Mouse (Mus musculus): Measurements from ENCODE around the gene Ybx3. TPM values are rescaled to one million over a fixed set of nuclear protein-coding genes. Genes with fewer than 3 reads are reported as not detected.

Gene Ybx3
- total RNA-seq (2017): 642 and 683 TPM in 2 replicates

DNA sequence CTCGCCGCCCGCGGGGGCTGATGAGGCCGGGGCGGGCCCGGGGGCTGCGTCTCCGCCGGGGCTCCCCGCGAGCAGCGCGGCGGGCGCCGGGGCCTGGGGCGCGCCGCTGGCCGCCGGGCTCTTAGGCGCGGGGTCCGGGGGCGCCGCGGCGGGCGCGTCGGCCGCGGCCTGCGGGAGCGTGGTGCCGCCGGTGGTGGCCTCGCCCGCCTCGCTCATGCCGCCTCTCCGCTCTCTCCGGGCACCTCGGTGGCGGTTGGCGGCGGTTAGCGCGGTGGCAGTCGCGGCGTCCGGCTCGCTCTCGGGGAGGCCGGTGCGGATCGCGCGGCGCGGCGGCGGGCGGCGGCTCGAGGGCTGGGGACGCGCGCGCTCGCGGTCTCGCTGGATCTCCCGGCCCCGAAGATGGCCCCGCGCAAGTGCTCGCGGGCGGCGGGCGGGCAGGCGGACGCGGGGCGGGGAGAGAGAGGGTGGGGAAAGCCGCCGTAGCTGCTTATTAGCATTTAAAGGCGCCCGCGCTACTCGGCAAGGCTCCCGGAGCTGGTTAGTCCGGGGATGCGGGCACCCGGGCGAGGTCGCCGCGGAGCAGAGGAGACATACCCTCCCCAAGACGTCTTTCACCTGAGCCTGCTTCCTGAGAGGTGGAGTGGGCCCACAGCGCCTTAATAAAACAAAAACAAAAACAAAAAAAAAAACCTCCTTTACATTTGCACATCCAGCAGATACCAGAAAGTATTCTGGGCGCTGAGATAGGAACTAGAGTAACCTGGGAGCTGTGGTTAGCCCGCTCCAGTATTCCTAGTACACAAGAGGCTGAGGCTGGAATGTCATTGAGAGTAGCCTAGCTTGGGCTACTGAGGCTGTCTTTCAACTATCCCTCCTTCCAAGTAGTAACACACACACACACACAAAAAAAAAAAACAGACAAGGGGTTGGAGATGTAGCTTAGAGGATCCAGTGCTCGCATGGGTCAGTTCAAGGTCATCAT is at the start of gene Ybx3:
TSS of gene Ybx3 (minus strand) at position 437 of the 982 bp plus-strand sequence.
- ATAC-seq (replicated peaks; ENCODE audit: low read depth, poor library complexity, severe bottlenecking): peak; percentile 48

GRCm38 (mm10) chr6:131436626-131437025 is 48.4 kb upstream of the Ybx3 start:
- no peak for ATAC-seq (replicated peaks; ENCODE audit: low read depth, poor library complexity, severe bottlenecking)

- peak; percentile 18; the same call in 1 of the 2 replicates for ATAC-seq (replicated peaks; ENCODE audit: low read depth, poor library complexity, severe bottlenecking)
Measured at GRCm38 (mm10) chr6:131434088-131434487, 45.8 kb upstream of the Ybx3 start.

GRCm38 (mm10) chr6:131433153-131434048 is 45.1 kb upstream of the Ybx3 start:
- peak; percentile 90 for ATAC-seq (replicated peaks; ENCODE audit: low read depth, poor library complexity, severe bottlenecking)

DNA sequence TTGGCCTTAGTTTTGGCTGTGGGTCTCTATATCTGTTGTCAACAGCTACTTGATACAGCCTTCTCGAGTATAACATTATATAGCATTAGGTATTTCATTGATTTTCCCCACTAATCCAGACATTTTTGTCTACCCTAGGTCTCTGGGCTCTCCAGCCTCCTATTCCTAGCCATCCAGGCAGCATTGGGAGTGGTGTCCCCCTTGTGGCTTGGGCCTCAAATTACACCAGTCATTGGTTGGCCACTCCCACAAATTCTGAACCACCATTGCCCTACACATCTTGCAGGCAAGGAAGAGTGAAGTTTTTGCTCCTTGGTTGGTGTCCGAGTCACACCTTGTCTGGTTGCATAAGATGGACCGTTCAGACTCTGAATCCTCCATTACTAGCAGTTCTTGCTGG is 33.3 kb upstream of the Ybx3 start:
- peak; percentile 83 for ATAC-seq (replicated peaks; ENCODE audit: low read depth, poor library complexity, severe bottlenecking)

- peak; percentile 83 for ATAC-seq (replicated peaks; ENCODE audit: low read depth, poor library complexity, severe bottlenecking)
Measured at GRCm38 (mm10) chr6:131419614-131420013, 31.3 kb upstream of the Ybx3 start.

DNA sequence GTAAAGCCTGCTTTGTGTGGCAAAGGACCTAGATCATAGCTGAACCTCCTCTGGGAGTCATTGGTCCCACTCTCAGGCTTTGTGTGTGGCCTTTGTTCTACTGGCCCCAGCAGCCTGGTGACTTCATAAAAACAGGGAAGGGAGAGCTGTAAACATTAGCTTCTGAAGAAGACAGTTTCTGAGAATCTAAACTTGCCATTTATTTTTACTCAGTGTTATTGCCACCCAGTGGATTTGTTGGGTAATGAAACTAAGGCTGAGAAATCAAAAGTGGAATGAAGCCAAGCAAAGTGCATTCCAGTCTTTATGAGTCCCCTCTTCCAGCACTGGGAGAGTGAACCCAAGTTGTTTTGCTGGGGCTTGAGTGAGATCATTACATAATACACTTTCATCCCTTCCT is 30.5 kb upstream of the Ybx3 start:
- ATAC-seq (replicated peaks; ENCODE audit: low read depth, poor library complexity, severe bottlenecking): peak; percentile 50; the same call in 1 of the 2 replicates

DNA sequence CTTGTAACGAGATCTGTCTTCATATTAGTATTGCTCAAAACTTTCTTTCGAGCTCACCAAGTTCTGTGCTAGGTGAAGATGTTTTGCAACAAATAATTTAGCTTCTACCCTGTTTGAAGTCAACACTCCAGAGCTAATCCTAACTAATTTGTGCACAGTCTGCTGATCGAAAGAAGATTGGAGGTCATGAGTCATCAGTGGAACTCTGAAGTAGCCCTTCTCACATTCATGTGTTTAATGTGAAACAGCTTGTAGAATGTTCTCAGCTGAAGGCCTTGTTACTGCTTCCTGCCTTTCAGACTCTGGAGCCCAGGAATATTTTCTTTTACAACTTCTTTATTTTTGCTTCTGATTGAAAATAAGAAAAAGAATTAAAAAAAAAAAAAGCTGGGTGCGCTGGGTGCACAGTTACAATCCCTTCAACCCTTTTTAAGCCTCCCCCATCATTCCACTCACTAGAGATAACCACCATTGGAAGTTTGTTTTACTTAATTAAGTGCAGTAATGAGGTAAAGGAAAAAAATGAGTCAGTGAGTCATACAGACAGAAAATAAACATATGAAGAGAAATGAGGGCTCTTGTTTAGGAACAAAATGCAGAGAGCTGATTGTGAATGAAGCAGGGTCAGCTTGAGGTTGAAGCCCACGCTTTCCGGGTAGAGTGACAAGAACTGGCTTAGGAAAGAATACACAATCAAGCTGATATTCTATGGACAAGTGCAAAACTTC is 23.0 kb upstream of the Ybx3 start:
- no peak for ATAC-seq (replicated peaks; ENCODE audit: low read depth, poor library complexity, severe bottlenecking)

DNA sequence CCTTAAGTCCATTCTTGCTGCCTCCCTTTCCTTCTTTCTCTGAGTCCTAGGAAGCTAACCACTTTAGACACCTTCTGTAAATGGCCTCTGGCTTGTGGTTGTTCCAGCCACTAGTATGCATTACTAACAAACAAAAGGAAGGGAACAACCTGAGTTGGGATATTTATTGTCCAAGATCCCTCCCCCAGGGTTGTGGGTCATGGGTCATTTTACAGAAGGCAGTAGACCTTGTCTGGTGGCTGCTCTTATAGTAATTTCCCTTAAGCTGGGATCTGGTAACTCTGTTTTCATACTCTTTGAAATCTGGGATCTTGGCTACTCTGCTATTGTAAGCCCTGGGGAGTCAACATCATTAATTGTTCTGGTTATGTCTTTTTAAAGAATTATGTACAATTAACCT is 18.7 kb upstream of the Ybx3 start:
- no peak for ATAC-seq (replicated peaks; ENCODE audit: low read depth, poor library complexity, severe bottlenecking)

- no peak for ATAC-seq (replicated peaks; ENCODE audit: low read depth, poor library complexity, severe bottlenecking)
Measured at GRCm38 (mm10) chr6:131405896-131406295, 17.6 kb upstream of the Ybx3 start.

GRCm38 (mm10) chr6:131405174-131405573 is 16.9 kb upstream of the Ybx3 start:
- peak; percentile 82 for ATAC-seq (replicated peaks; ENCODE audit: low read depth, poor library complexity, severe bottlenecking)

DNA sequence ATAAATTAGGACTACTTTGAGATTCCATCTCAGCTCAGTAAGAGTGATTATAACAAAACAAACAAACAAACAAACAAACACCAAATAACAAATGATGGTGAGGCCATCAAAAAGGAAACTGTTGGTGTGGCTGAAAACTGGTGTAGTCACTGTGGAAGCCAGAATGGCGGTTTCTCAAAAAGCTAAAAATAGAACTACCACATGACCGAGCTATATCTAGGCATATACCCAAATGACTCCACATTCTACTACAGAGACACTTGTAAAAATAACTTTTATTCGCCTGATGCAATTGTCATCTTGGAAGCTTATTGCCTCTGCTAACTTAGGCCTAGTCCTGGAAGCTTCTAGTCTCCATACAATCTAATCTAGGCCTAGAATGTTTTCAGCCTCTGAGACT is 16.0 kb upstream of the Ybx3 start:
- peak; percentile 76 for ATAC-seq (replicated peaks; ENCODE audit: low read depth, poor library complexity, severe bottlenecking)

DNA sequence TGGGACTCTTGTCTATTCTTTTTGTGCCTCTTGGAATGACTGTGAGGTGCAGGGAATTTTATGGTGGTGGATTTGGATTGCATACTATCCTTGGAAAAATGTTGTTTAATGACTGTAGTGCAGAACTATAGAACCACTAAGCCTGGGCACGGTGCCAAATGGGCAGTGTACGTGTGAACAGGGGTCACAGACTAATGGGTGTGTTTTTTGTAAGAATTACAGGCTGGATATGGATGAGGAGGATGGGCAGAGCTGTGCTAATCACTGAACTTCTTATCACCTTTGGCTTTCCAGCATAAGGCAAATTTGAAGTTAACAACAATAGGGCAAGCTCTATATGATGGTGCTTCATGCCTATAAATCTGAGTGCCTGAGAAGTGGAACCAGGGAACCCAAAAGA is 14.8 kb upstream of the Ybx3 start:
- ATAC-seq (replicated peaks; ENCODE audit: low read depth, poor library complexity, severe bottlenecking): no peak

- ATAC-seq (replicated peaks; ENCODE audit: low read depth, poor library complexity, severe bottlenecking): no peak
Measured at GRCm38 (mm10) chr6:131402606-131403005, 14.3 kb upstream of the Ybx3 start.

- no peak for ATAC-seq (replicated peaks; ENCODE audit: low read depth, poor library complexity, severe bottlenecking)
Measured at GRCm38 (mm10) chr6:131401259-131401658, 13.0 kb upstream of the Ybx3 start.

DNA sequence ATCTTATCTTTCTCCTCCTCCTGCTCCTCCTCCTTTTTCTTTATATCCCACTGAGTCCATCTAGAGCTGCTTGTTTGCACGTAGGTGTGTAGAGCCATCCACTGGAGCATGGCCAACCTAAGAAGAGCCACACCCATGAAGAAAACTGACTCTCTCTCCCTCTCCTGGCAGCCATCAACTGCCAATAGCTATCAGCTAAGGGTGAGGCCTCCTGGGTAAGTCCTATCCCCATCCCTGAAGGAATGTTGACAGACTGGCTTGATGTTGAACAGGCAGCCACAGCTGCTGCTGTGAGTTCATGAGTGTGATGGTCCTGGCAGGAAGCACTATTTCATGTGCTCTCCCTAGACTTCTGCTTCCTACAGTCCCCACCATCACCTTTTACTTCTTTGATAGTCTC is 8.4 kb upstream of the Ybx3 start:
- ATAC-seq (replicated peaks; ENCODE audit: low read depth, poor library complexity, severe bottlenecking): peak; percentile 55

GRCm38 (mm10) chr6:131393873-131394660 is 5.8 kb upstream of the Ybx3 start:
- ATAC-seq (replicated peaks; ENCODE audit: low read depth, poor library complexity, severe bottlenecking): peak; percentile 59; the same call in 1 of the 2 replicates

DNA sequence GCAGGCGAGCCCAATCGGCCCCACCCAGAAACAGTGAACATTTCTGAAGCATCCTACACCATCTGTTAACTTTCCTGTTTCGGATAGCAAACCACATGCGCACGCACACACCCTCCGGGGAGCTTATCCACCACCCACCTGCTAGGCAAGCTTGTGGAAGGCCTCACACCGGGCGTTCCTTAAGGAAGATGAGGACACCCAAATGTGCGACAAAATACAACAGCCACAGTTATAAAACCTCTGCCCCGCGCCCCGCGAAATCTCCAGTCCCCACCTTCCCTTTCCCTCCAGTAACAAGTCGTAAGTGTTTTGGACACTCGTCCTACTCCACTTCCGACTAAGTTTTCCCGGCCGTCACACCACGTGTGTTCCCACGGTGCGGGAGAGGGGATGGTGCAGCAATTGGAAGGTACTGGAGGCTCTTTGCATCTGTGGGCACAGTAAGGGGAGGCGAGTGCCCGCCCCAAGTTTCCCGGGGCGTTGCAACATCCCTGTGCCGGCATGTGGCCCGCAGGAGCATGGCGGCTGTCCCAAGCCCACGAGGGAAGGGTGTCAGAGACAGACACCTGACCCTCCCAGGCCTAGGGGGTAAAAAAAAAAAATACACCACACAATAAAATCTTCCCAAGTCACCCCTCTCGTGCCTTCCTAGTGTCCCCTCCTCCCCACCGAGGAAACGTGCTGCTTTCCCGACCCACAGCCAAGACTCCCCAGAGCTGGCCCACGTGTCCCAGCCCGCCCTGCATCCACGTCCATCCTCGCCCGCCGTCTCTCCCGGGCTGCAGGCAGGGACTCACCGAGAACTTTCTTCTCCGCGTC is 846 bp downstream of the Ybx3 start:
- ATAC-seq (replicated peaks; ENCODE audit: low read depth, poor library complexity, severe bottlenecking): peak; percentile 72
